Mouse (Mus musculus) bone marrow, adult 2 months (tissue): ENCODE measurements around the gene Trnp1.

Experiments used
- CTCF ChIP-seq: fragments of 200-500 bp; IDR thresholded peaks from 2 replicates; pipeline ENCODE4 v1.5.1; 2011; ENCODE audit warnings: low read length, control low read depth; ENCODE audit not compliant: control insufficient read depth, insufficient read depth
- POLR2A ChIP-seq: fragments of 200-500 bp; IDR thresholded peaks from 2 replicates; pipeline ENCODE4 v1.6.1; 2011; ENCODE audit warnings: low read depth, mild to moderate bottlenecking, control low read depth, low read length, borderline replicate concordance; ENCODE audit not compliant: control insufficient read depth

DNA sequence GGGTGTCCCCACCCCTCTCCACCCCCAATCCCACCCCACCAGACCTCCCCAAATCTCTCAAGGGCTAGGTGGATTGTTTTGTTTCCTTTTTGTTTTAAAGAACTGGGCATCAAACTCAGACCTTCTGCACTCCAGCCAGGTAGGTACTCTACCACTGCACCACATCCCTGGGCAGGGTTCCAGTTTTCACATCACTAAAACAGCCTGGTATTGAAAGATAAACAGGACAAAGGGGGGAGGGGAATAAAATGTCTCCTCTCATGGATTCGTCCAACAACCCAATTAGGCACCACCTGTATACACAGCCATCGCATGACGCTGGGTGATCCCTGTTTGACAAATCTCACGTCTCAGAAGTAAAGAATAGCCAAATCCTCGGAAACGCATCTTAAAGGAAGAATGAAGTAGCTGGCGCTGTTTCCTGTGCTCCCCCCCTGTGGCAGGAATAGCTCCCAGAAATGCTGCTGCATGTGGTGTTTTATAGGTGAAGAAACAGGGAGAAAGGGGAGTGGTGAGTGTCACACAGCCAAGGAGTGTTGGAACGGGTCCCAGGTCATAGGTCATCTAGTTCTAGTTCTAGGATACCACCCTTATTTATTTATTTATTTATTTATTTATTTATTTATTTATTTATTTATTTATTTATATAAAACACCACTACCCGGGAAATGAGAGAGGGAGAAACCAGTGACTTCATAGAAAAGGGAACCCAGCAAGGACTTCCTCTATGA, 6.6 kb upstream of the Trnp1 start:
- TF ChIP-seq CTCF = no peak
- TF ChIP-seq POLR2A = no peak
